Mouse (Mus musculus) thymus, adult 2 months (tissue): ENCODE measurements at regions not wholly inside any gene's neighbourhood (a gene's known extent, or its start where the extent isn't known, plus 50 kb on each side); places are given as distances from the start of the nearest gene placed in this dataset.

ENCODE experiments used
- CTCF ChIP-seq: fragments of 200-500 bp; IDR thresholded peaks from 2 replicates; pipeline ENCODE4 v1.5.1; 2012; ENCODE audit warnings: mild to moderate bottlenecking, control low read depth, low read length, moderate library complexity, borderline replicate concordance; ENCODE audit not compliant: control insufficient read depth, poor library complexity, insufficient read depth; ENCODE audit errors: extremely low read depth
- POLR2A ChIP-seq: fragments of 200-500 bp; IDR thresholded peaks from 2 replicates; pipeline ENCODE4 v1.6.1; 2012; ENCODE audit warnings: mild to moderate bottlenecking, low read length, control low read depth, moderate library complexity; ENCODE audit not compliant: control insufficient read depth, poor library complexity, insufficient read depth; ENCODE audit errors: extremely low read depth

GRCm38 (mm10) chr15:67825796-67826484 is 1325.2 kb upstream of the Lrrc6 start:
- TF ChIP-seq POLR2A (no peak), CTCF (no peak)
